Mouse (Mus musculus): Measurements from ENCODE around the gene Ppp1r14d.

- no peak for TF ChIP-seq CTCF (IDR thresholded peaks at IDR 0.05; ENCODE audit: low read depth)
- TF ChIP-seq EP300 (IDR thresholded peaks at IDR 0.05; ENCODE audit: low read depth), result no peak
Measured at GRCm38 (mm10) chr2:119197493-119197892, 32.2 kb downstream of the Ppp1r14d start.
